Mouse (Mus musculus): Measurements from ENCODE around the gene Bpifa3.
"Not testable (repeated sequence)": the region's sequence is repeated elsewhere in the genome, so short reads cannot be mapped to it uniquely, and the experiment has no call there.

The Bpifa3 gene

GRCm38 (mm10) chr2:154130120-154130519 lies at the start of gene Bpifa3:
TSS of gene Bpifa3 (plus strand) at chr2:154130336.
- DNase-seq (ENCODE audit: low read depth, low spot score) = no peak

GRCm38 (mm10) chr2:154097734-154098133 lies 32.4 kb upstream of the Bpifa3 start:
- DNase-seq (ENCODE audit: low read depth, low spot score) = no peak

- DNase-seq (ENCODE audit: low read depth, low spot score) = no peak
Observed at GRCm38 (mm10) chr2:154117381-154117780, 12.8 kb upstream of the Bpifa3 start.

DNA sequence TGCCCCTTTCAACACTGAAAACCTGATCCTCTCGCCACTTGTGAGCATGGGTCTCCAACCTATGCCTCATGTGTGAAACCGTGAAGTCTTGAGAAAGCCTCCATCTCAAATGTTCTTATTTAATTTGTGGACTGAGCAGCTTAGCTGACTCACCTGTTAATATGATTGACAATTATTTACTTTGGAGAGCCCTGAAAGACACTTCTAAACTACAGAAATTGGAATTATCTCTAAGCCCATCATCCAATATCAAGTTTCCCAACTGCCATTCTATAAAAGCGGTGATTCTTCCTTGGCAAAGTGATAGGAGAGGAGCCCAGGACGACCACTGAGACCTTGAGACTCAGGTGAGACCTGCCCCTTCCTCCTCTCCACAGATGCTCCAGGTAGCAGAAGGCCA lies 12.4 kb downstream of the Bpifa3 start, which contains the start of gene Bpifa1:
Gene Bpifa1 (plus strand): TSS at position 301 of the 400 bp plus-strand sequence.
- DNase-seq (ENCODE audit: low read depth, low spot score) = no peak

DNA sequence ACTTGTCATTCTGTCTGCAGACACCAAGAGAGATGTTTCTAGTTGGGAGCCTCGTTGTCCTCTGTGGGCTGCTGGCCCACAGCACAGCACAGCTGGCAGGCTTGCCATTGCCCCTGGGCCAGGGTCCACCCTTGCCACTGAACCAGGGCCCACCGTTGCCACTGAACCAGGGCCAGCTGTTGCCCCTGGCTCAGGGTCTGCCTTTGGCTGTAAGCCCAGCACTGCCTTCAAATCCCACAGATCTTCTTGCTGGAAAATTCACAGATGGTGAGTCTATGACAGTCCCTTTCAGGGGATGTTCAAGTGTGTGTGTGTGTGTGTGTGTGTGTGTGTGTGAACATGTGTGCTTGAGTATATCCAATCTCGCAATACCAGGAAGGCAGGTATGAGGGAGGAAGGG lies 13.6 kb downstream of the Bpifa3 start:
- DNase-seq (ENCODE audit: low read depth, low spot score) = no peak

DNA sequence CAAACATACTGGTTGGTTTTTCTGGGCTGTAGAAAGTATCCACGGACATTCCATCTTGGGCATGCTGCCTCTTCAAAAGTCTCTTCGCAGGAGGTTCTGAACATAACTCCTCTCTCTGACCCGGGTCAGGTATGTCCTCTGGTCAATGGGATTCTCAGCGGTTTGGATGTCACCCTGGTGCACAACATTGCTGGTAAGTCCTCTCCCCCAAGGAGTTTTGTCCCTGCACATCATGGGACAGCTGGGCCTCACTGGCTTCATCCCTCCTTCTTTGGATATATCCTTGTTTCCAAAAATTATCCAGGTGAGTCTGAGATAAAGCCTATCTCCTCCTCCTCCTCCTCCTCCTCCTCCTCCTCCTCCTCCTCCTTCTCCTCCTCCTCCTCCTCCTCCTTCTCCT lies 17.4 kb downstream of the Bpifa3 start:
- no peak for DNase-seq (ENCODE audit: low read depth, low spot score)

DNA sequence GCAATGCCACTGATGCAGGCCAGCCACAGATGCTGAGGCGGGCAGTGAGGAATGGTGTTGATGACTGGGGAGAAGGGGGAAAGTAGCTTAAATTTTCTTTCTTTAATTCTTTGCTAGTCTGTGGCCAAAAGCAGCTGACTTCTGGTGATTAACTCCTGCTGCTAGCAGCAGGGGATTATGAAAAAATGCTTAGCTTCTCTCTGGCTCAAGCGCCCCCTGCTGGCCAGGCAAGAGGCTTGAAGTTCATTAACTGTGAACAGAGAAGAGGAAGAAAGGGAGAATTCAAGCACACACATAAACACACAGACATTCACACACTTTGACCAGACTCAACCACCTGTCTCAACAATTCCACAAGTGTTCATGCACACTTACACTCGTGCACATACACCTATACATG lies 28.3 kb downstream of the Bpifa3 start:
- DNase-seq (ENCODE audit: low read depth, low spot score) = peak; percentile 12

- DNase-seq (ENCODE audit: low read depth, low spot score) = no peak
Observed at GRCm38 (mm10) chr2:154162307-154162706, 32.2 kb downstream of the Bpifa3 start, which contains the start of gene Bpifa5. TSS of gene Bpifa5 (plus strand) at chr2:154162607.

DNA sequence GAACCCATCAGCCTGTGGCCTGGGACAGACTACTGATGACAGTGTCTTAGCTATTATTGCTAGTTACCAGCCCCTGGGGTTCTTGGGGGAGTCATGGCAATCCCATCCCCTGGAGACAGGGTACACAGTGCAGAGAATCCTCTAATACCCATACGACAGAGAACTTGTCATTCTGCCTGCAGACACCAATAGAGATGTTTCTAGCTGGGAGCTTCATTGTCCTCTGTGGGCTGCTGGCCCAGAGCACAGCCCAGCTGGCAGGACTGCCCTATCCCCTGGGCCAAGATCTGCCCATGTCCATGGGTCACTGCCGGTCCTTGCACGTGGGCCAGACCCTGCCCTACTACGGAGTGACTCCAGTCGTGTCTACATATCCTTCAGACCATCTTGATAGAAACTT lies 33.2 kb downstream of the Bpifa3 start:
- no peak for DNase-seq (ENCODE audit: low read depth, low spot score)

GRCm38 (mm10) chr2:154169172-154169571 lies 39.0 kb downstream of the Bpifa3 start:
- DNase-seq (ENCODE audit: low read depth, low spot score) = no peak

DNA sequence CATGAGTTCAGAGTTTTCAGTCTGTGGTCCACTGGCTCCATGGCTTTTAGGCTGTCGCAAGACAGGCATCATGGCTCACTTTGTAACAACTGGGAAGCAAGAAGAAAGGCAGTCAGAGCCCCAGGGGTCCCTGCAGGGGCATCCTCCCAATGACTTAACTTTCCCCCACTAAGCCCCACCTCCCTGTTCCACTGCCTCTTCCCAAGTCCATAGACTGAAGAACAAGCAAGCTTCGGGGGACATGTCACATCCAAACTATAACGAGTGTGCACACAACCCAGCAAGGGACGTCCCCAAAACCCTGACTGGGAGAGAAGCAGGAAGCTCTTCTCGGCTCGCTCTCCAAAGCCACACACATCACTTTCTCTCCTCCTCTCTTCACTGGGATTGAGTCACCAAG lies 41.5 kb downstream of the Bpifa3 start:
- DNase-seq (ENCODE audit: low read depth, low spot score) = no peak

- DNase-seq (ENCODE audit: low read depth, low spot score) = no peak
Observed at GRCm38 (mm10) chr2:154173313-154173712, 43.2 kb downstream of the Bpifa3 start.

DNA sequence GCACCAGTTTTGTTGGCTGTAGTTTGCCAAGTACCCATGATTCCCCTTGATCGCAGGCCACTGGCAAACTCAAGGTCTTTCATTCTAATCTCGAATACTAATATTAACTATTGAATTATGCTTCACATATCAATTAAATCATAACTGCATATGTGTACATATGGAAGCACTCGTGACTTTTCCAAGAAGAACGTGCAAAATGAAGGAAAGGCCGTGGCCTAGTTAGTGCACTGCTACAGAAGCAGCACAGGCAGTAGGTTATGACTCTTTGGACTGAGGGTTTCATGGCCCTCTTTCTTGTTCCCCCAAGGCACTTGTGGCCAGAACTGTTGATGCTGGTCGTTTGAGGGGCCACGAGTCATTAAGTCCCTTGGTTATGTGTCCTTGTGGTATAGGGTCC lies 51.8 kb downstream of the Bpifa3 start:
- not testable (repeated sequence) for DNase-seq (ENCODE audit: low read depth, low spot score)

GRCm38 (mm10) chr2:154183061-154183460 lies 52.9 kb downstream of the Bpifa3 start:
- DNase-seq (ENCODE audit: low read depth, low spot score) = not testable (repeated sequence)

DNA sequence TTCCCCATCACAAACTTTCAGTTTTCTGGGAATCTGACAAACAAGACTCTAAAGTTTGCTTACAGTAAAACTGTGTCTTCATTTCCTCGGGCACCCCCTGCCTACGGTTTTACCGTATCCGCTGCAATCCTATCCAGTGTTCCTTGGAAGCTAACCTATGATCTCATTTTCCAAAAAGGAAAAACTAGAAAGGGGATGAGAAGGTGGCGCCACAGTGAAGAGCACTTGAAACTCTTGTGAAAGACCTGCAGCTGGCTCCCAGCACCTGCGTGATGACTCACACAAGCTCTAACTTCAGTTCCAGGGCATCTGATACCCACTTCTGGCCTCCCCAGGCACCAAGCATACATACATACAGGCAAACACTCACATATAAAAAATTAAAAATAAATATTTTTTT lies 55.2 kb downstream of the Bpifa3 start:
- no peak for DNase-seq (ENCODE audit: low read depth, low spot score)

DNA sequence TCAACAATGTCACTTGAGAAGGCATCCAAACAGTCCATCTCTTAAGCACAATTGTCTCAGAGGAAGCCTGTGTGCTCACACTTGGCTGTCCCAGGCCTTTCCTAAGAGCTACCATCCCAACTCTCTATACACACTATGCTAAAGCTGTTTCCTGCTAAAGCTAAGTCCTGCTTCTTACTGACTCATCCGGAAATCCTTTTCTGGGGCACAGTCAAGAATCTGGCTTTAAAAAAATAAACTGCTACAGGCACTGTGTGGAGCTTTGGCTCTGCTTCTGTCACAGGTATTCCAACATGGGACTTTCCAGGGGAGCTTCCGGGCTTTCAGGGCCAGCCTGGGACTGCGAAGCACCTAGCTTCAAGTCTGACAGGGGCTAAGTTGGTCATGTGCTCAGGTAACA lies 55.6 kb downstream of the Bpifa3 start:
- no peak for DNase-seq (ENCODE audit: low read depth, low spot score)

- no peak for DNase-seq (ENCODE audit: low read depth, low spot score)
Observed at GRCm38 (mm10) chr2:154187468-154187867, 57.3 kb downstream of the Bpifa3 start.

All from c-Kit-negative CD71-positive TER-119-positive erythroid progenitor cells, embryonic 14.5 days (primary cell).